Mouse (Mus musculus) midbrain, embryonic 11.5 days (tissue): Measurements from ENCODE around the gene Tmem163. TPM values are rescaled to one million over a fixed set of nuclear protein-coding genes. Genes with fewer than 3 reads are reported as not detected.

Source experiments
- polyA plus RNA-seq: library from polyadenylated mRNA; unstranded; fragments of >200 nt; fragmentation: Nextera tagmentation; extraction: Ambion mirVana; gene quantifications from 2 replicates; pipeline ENCODE4 v1.2.1, GENCODE M21; 2014

The Tmem163 gene
- polyA plus RNA-seq, 1 experiment from 2014 or later, result 43.1 TPM

Other genes with a start within 250 kb of the Tmem163 start
- gene Acmsd, start 49.9 kb upstream of the Tmem163 start, polyA plus RNA-seq, result 0.12 and 0.50 TPM in 2 replicates
- gene Ccnt2, start 94.6 kb upstream of the Tmem163 start, polyA plus RNA-seq, result 89.6 and 94.7 TPM in 2 replicates
- 0.10 TPM in 1 of 2 replicates, not detected in the other for gene Map3k19, start 175.5 kb upstream of the Tmem163 start, polyA plus RNA-seq
- gene Rab3gap1, start 189.2 kb upstream of the Tmem163 start, polyA plus RNA-seq, result 14.1 and 15.5 TPM in 2 replicates